Mouse (Mus musculus) 3T3-L1 (cell line): ENCODE data around the gene Sirpa.

Experiments used
- DNase-seq: peaks from one replicate; pipeline ENCODE4 v3.0.0-alpha.2; 2015; ENCODE audit warnings: low read depth, low spot score

The Sirpa gene

GRCm38 (mm10) chr2:129582261-129582660 lies 10.4 kb upstream of the Sirpa start:
- no peak for DNase-seq

GRCm38 (mm10) chr2:129584905-129585304 lies 7.7 kb upstream of the Sirpa start:
- DNase-seq = no peak

GRCm38 (mm10) chr2:129585904-129586514 lies 6.6 kb upstream of the Sirpa start:
- no peak for DNase-seq

GRCm38 (mm10) chr2:129587241-129587640 lies 5.4 kb upstream of the Sirpa start:
- no peak for DNase-seq

- no peak for DNase-seq
Observed at GRCm38 (mm10) chr2:129587825-129588251, 4.8 kb upstream of the Sirpa start.

- DNase-seq = no peak
Observed at GRCm38 (mm10) chr2:129591897-129592296, 738 bp upstream of the Sirpa start.

- DNase-seq = no peak
Observed at GRCm38 (mm10) chr2:129593141-129593875, 673 bp downstream of the Sirpa start.

GRCm38 (mm10) chr2:129593876-129594421 lies 1.3 kb downstream of the Sirpa start:
- no peak for DNase-seq

- DNase-seq = no peak
Observed at GRCm38 (mm10) chr2:129594569-129594968, 1.9 kb downstream of the Sirpa start.

- DNase-seq = no peak
Observed at GRCm38 (mm10) chr2:129595206-129595605, 2.6 kb downstream of the Sirpa start.

GRCm38 (mm10) chr2:129595661-129596209 lies 3.1 kb downstream of the Sirpa start:
- no peak for DNase-seq

- DNase-seq = no peak
Observed at GRCm38 (mm10) chr2:129596555-129597172, 4.0 kb downstream of the Sirpa start.

- no peak for DNase-seq
Observed at GRCm38 (mm10) chr2:129597581-129597980, 4.9 kb downstream of the Sirpa start.

GRCm38 (mm10) chr2:129598094-129598493 lies 5.5 kb downstream of the Sirpa start:
- no peak for DNase-seq

GRCm38 (mm10) chr2:129599231-129600084 lies 6.8 kb downstream of the Sirpa start:
- no peak for DNase-seq

- DNase-seq = no peak
Observed at GRCm38 (mm10) chr2:129601059-129601650, 8.5 kb downstream of the Sirpa start.

- no peak for DNase-seq
Observed at GRCm38 (mm10) chr2:129601894-129602663, 9.4 kb downstream of the Sirpa start.

GRCm38 (mm10) chr2:129602856-129603255 lies 10.2 kb downstream of the Sirpa start:
- no peak for DNase-seq

GRCm38 (mm10) chr2:129603536-129603935 lies 10.9 kb downstream of the Sirpa start:
- no peak for DNase-seq

- DNase-seq = peak; percentile 7
Observed at GRCm38 (mm10) chr2:129604032-129604431, 11.4 kb downstream of the Sirpa start.
